Mouse (Mus musculus) cerebellum, postnatal 25 days (tissue): ENCODE measurements around the gene Zfp976.
"Not testable (repeated sequence)": the region's sequence is repeated elsewhere in the genome, so short reads cannot be mapped to it uniquely, and the experiment has no call there.

Experiments
- DNase-seq, 2 experiments: peaks; one replicate each; pipeline ENCODE4 v3.0.0; 2021; ENCODE audit warnings: mixed read lengths in 2 of 2

The Zfp976 gene

DNA sequence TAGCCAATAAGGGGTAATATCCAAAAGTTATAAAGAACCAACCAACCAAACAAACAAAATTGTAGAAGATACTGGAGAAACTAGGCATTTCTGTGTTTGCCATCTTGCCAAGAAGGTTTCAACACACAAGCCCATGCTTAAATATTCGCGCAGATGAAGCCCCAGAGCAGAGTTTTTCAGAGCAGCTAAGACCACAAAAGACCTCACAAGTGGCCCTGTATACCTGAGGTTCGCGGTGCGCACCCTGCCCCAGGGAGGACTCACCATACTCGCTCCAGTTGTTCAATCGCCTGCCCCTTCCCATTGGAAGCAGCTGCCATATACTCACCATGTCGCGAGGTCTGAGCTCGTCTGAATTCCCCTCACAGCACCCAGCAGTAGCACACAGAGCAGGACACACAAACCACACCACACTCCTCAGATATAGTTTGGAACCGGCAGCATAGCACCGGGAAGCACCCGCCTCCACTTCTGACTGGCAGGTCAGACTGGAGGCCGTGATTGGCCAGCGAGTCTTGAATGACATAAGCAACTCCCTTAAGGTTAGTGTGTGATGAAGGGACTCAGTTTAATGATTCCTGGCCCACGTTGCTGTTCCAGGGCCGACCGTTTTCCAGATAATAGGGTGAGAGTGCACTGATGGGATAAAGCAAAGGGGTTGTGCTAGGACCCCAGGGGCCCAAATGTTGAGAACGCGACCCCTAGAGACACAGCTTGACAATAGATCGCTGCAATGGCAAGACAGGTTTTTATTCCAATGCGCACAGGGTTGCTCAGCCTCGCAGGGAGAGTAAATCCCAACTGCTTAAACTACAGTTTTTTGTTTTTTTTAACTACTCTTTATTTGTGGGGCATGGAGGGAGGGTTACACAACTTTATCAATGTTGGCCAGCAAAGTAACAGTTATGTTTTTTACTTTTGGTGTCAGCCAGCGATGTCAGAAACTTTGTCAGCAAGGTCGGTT, at the start of gene Zfp976:
TSS of gene Zfp976 (minus strand) at position 437 of the 964 bp plus-strand sequence.
- DNase-seq, result peak; percentile 55 to 66

GRCm38 (mm10) chr7:42680081-42680480, 37.7 kb upstream of the Zfp976 start:
- not testable (repeated sequence) for DNase-seq

GRCm38 (mm10) chr7:42679646-42680045, 37.3 kb upstream of the Zfp976 start:
- DNase-seq, result not testable (repeated sequence)

DNA sequence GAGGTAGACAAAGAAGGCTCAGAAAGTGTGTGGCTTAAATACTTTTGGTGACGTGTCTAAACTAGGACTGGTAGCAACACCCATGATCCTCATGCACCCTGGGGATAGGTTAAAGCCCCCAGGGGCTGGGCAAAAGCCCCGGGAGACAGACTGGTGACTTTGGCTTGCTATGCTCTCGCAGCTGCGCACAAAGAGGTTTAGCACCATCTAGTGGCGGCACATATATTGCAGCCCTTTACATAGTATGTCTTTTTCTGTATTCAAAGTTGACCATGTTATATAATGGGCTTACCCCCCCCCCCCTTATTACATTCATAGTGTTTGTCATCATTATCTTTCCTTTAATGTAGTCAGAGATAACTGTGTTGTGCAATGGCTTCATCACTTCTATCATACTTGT, 17.8 kb upstream of the Zfp976 start:
- DNase-seq, result not testable (repeated sequence)

DNA sequence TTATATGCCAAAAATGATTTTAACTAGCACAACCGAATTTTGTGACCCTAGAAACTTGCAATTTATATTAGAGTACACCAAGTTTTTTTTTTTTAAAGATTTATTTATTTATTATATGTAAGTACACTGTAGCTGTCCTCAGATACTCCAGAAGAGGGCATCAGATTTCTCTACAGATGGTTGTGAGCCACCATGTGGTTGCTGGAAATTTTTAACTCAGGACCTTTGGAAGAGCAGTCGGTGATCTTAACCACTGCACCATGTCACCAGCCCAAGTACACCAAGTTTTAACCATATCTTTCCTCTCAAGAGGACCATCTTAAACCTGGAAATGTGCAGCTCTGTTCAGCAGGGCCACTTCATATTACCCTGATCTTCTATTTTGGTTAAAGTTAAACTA, 12.8 kb upstream of the Zfp976 start:
- not testable (repeated sequence) for DNase-seq

DNA sequence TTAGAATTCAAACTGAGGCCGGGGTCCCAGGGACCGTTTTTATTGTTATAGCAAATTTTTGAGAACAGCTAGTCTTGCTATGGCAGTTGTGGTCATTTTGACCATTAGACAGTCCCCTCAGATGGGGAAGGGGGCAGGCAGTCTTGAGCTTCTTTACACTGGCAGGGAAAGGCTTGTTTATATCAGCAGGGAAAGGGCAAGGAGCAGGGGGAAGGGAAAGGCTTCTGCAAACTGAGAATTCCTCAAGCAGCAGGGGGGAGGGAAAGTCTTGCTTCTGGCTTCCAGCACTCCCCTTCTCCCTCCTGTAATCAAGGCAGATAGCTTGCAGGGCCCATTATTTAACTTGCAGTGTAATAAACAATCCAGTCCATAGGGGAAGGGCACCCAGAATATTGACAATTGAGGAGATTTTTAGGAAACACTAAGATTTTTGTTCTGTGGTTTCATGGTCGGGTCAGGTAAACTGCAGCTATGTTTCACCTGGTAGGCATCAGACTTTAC, 782 bp upstream of the Zfp976 start:
- DNase-seq, result not testable (repeated sequence)

DNA sequence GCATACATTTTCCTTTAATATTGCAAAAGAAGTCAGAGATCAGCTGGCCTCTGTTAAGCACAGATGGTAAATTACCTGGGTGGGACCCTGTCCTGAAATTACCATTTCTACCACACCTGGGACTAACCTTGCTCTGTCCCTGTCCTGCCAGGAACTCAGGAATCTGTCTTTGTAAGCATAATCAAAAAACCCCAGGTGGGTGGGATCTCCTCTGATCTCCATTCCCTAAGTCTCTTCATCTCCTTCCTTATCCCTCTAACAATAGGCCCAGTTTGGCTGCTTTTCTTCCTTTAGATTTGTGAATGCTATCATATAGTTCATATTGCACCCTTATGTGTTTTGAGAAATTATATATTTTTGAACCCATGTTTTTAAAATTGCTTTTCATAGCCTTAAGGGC, 11.4 kb downstream of the Zfp976 start:
- DNase-seq, result not testable (repeated sequence)

- not testable (repeated sequence) for DNase-seq
These were observed 46.7 kb downstream of the Zfp976 start for GRCm38 (mm10) chr7:42595666-42596065.

- DNase-seq, result not testable (repeated sequence)
These were observed 50.0 kb downstream of the Zfp976 start, which contains the start of gene Zfp977 for GRCm38 (mm10) chr7:42592413-42592812. Gene Zfp977, minus strand, starts transcription at chr7:42592547.

DNA sequence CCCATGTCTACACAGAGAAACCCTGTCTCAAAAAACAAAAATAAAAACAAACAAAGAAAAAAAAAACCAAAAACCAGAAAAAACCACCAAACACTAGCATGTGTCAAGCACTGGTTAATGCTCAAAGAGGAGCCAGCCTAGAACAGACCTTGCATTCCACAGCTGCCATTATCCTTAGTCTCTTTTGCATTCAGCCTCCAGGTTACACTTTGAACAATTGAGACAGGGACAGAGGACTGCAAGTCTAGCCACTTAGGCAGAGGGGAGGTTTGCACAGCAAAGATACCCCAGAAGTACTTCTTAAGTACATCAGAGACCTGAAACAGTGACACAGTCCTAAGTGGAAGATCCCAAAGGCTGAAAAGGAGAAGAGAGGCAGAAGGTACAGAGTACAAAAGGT, 51.1 kb downstream of the Zfp976 start:
- not testable (repeated sequence) for DNase-seq

DNA sequence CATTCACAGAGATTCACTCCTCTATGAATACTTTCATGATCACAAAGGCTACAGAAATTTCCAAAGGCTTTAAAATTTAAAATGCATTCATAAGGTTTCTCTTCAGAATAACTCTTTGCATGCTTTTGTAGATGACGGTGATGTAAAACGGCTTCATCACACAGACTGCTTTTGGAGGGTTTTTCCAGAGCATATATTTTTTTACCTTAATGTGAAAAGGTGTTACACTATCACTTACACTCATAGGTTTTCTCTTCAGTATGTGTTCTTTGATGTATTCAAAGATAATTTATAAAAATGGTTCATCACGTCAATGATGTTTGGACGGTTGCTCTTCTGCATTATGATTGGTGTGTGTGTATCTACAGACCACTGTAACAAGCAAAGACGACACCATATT, 63.9 kb downstream of the Zfp976 start, which contains the start of gene Gm21028:
TSS of gene Gm21028 (minus strand) at position 101 of the 400 bp plus-strand sequence.
- no peak for DNase-seq
